Mouse (Mus musculus) megakaryocyte, embryonic 14.5 days (primary cell): ENCODE data around the gene Pus1.

Source experiments
- FLI1 ChIP-seq: IDR thresholded peaks from 2 replicates; pipeline ENCODE4 v1.6.1; 2012; ENCODE audit warnings: low read length, inconsistent platforms, mixed read lengths
- GATA1 ChIP-seq: IDR thresholded peaks from 3 replicates; pipeline ENCODE4 v1.6.1; 2012; ENCODE audit warnings: mixed read lengths, low read length, inconsistent platforms, borderline replicate concordance

- TF ChIP-seq GATA1 (no peak), FLI1 (no peak)
These were observed 52.6 kb downstream of the Pus1 start for GRCm38 (mm10) chr5:110727850-110728249.
